Mouse (Mus musculus) MEL (cell line): ENCODE measurements around the gene Gm10197.

Experiments
- BHLHE40 ChIP-seq: IDR thresholded peaks from 2 replicates; pipeline ENCODE4 v1.6.1; 2012; ENCODE audit warnings: low read depth, mild to moderate bottlenecking, inconsistent platforms, low read length, improper control_type of control experiment, borderline replicate concordance
- CHD1 ChIP-seq: IDR thresholded peaks from 2 replicates; pipeline ENCODE4 v1.6.1; 2012; ENCODE audit warnings: low read depth, mild to moderate bottlenecking, inconsistent platforms, low read length, improper control_type of control experiment
- CTCF ChIP-seq, 3 experiments: IDR thresholded peaks in 2 of 3; conservative IDR thresholded peaks in 1 of 3; 2 replicates each; pipeline ENCODE4 v1.5.1; 2011 to 2012; ENCODE audit warnings: low read length in 3 of 3, low read depth in 2 of 3, mild to moderate bottlenecking in 2 of 3, improper control_type of control experiment in 1 of 3, inconsistent platforms in 1 of 3, mixed read lengths in 1 of 3, moderate library complexity in 1 of 3; ENCODE audit not compliant: control insufficient read depth in 1 of 3, insufficient read depth in 1 of 3, poor library complexity in 1 of 3, severe bottlenecking in 1 of 3
- GATA1 ChIP-seq: IDR thresholded peaks from 2 replicates; pipeline ENCODE4 v1.6.1; 2011; ENCODE audit warnings: low read depth, low read length, improper control_type of control experiment
- HCFC1 ChIP-seq: IDR thresholded peaks from 2 replicates; pipeline ENCODE4 v1.6.1; 2012; ENCODE audit warnings: low read depth, mild to moderate bottlenecking, inconsistent platforms, low read length, improper control_type of control experiment, moderate library complexity
- JUND ChIP-seq: IDR thresholded peaks from 2 replicates; pipeline ENCODE4 v1.6.1; 2011; ENCODE audit warnings: low read depth, mild to moderate bottlenecking, improper control_type of control experiment, low read length
- KAT2A ChIP-seq: conservative IDR thresholded peaks from 2 replicates; pipeline ENCODE4 v1.6.1; 2012; ENCODE audit warnings: low read depth, low read length, improper control_type of control experiment, inconsistent platforms
- MAX ChIP-seq: IDR thresholded peaks from 2 replicates; pipeline ENCODE4 v1.6.1; 2011; ENCODE audit warnings: low read length, improper control_type of control experiment
- MEF2A ChIP-seq: IDR thresholded peaks from 2 replicates; pipeline ENCODE4 v1.6.1; 2014; ENCODE audit warnings: low read depth, mild to moderate bottlenecking, inconsistent platforms, low read length, improper control_type of control experiment; ENCODE audit not compliant: poor library complexity, insufficient replicate concordance, severe bottlenecking; ENCODE audit errors: extremely low read depth
- MYB ChIP-seq: IDR thresholded peaks from 2 replicates; pipeline ENCODE4 v1.6.1; 2011; ENCODE audit warnings: mild to moderate bottlenecking, low read depth, low read length, improper control_type of control experiment
- MYC ChIP-seq: IDR thresholded peaks from 2 replicates; pipeline ENCODE4 v1.6.1; 2011; ENCODE audit warnings: low read depth, mild to moderate bottlenecking, low read length, improper control_type of control experiment, moderate library complexity
- POLR2A ChIP-seq, 2 experiments: IDR thresholded peaks; 2 replicates each; pipeline ENCODE4 v1.6.1; 2011 to 2012; ENCODE audit warnings: low read length in 2 of 2, mild to moderate bottlenecking in 2 of 2, control low read depth in 1 of 2, improper control_type of control experiment in 1 of 2, low read depth in 1 of 2, moderate library complexity in 1 of 2; ENCODE audit not compliant: control insufficient read depth in 1 of 2, insufficient read depth in 1 of 2, poor library complexity in 1 of 2
- TBP ChIP-seq: IDR thresholded peaks from 2 replicates; pipeline ENCODE4 v1.8.0; 2011; ENCODE audit warnings: low read depth, low read length, improper control_type of control experiment
- ZC3H11A ChIP-seq: IDR thresholded peaks from 2 replicates; pipeline ENCODE4 v1.6.1; 2012; ENCODE audit warnings: low read depth, mild to moderate bottlenecking, inconsistent platforms, low read length, improper control_type of control experiment

DNA sequence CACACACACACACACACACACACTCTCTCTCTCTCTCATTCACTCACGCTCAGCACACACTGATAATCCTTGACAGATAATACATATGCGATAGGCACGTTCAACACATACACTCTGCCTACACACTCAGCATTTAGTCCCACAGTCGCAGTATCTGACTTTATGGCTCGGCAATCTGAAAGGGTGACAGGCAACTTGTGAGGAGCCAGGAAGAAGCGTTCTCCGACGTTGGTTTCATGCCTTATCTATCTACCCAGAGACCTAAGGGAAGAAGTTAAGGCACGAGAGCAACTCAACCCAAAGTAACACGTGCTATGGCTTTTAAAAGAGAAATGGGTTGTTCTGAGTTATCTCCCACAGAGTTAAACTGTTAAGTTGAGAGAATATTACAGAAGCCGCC is 43.1 kb upstream of the Gm10197 start:
- TF ChIP-seq POLR2A (IDR thresholded peaks at IDR 0.05; ENCODE audit: control insufficient read depth in 1 of 2, insufficient read depth in 1 of 2, low read depth in 1 of 2, low read length in 2 of 2, poor library complexity in 1 of 2) (peak in 1 of 2 experiments; percentile 73; a peak in 2 of 4 replicates), MYB (peak; percentile 63; the same call in 1 of the 2 replicates), JUND (no peak), CTCF (IDR thresholded peaks at IDR 0.05 in 2 of 3, conservative IDR thresholded peaks at IDR 0.05 in 1 of 3; ENCODE audit: control insufficient read depth in 1 of 3, insufficient read depth in 1 of 3, low read depth in 2 of 3, low read length in 3 of 3, poor library complexity in 1 of 3, severe bottlenecking in 1 of 3) (no peak), ZC3H11A (no peak), CHD1 (no peak), HCFC1 (peak; percentile 29; the same call in 1 of the 2 replicates), MEF2A (peak; percentile 22; the same call in 1 of the 2 replicates), BHLHE40 (peak; percentile 99), MYC (peak; percentile 100), MAX (peak; percentile 99), GATA1 (peak; percentile 94), KAT2A (no peak), TBP (peak; percentile 86)
